Mouse (Mus musculus) megakaryocyte, adult 5-6 weeks (primary cell): ENCODE measurements at regions not wholly inside any gene's neighbourhood (a gene's known extent, or its start where the extent isn't known, plus 50 kb on each side); places are given as distances from the start of the nearest gene placed in this dataset.

Source experiments
- ATAC-seq: 2 replicates; pipeline ENCODE4 v1.8.0; 2016; ENCODE audit warnings: mild to moderate bottlenecking, inconsistent platforms; ENCODE audit not compliant: poor library complexity, severe bottlenecking

DNA sequence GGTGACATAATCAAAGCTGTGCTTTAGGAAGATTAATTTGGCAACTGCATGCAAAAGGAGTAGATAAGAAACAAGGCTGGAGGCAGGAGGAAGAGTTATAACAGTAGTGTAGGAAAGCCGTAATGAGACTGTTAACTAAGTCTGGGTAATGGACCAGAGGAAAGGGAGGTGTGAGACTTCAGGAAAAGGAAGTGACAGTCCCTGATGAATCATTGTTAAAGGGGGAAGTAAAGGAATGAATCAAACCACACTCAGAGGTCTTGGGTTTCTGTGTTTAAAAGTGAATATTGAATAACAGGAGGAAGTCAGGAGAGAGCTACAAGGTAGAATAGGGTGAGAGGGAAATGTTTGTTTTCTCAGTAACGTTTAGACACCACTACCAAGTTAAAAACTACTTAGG lies 1175.9 kb downstream of the Diaph3 start:
- ATAC-seq = peak; percentile 74

DNA sequence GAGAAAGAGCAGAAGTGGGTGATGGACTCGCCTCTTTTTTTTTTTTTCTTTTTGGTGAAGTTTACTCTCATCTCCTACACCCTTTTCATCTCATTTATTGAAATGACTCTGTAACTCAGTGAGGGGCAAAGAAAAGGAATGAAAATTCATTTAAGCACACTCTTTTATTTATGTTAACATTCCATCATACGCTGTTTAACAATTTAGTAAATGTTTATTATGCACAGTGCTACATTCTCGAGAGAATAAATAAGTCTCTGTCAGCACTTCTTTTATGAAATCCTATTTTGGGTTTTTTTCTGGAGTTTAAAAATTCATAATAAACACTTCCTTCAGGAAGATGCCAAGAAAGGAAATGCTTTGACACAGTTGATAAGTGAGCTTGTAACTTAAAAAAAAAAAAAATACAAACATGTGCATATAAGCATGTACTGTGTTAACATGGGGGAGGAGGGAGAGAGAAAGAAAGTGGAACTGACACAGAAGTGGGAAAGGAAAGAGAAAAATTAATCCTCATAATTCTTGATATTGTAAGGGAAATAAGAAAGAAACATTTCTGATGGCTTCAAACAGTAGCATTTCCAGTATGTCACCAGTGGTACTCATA lies 1195.2 kb downstream of the Diaph3 start:
- no peak for ATAC-seq

DNA sequence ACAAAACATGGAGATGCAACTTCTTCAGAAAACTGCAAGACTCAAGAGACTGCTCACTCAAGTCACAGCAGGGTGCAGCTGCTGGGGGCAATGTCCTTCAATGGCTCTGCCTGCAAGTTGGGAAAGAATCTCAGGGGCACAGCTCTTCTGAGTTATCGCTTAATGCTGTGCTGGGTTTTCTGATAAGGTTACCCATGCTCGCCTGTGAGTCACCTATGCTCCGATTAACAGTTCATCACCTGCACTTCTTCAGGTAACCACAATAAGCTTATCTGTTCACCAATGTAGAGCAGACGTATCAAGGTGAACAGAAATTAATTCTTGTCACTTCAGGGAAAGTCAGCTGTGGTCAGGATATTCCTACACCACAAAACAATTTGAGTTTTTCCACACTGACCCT lies 1198.2 kb downstream of the Diaph3 start:
- no peak for ATAC-seq

DNA sequence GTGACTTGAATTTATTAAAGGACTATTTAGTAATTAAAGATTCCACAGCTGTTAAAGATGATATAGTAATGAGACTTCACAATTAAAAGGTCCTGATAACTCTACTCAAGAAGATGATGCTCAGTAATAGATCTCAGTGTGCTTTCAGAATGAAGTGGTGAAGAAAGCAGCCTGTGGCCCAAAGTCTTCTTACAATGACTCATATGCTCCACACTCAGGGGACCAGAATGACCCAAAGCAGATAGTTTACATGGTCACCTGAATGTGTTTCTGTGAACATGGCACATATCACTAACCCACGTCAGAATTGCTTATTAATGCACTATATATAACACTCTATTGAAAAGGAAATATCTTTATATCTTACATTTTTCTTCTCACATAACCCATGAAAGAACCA lies 1200.5 kb downstream of the Diaph3 start:
- ATAC-seq = no peak

DNA sequence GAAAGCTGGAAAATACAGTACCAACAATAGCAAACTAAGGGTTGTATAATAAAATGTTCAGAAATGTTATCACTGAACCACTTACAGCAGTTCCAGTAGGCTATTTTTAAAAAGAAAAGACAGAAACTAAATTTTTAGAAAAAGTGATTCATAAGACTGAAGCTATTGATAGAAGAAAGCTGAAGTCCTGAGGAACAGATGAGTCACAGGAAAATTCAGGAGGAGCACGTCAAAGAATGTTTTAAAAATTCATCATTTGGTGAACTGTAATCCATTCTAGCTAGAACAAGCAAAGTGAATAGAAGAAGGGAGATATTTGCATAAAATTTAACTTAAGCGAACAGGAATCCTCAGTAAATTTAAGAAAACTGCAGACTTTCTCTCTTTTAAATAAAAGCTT lies 1205.9 kb downstream of the Diaph3 start:
- no peak for ATAC-seq

DNA sequence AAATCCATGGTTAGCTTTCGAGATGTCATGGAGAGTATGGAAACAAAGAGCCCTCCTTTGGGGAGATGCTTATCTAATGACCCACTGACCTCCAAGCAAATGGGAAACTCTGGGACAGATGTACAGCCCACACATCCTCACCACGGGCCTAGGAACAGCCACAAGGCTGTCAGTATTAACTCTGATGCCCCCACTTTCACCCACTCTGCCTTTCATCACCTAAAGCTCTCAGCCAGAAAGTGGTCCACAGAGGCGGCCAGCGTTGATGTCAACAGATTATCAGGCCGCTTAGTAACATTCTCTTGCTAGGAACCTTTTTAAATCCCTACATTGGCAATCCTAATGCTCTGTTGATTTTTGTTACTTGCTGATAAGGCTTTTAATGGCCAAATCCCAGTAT lies 1210.6 kb downstream of the Diaph3 start:
- no peak for ATAC-seq

DNA sequence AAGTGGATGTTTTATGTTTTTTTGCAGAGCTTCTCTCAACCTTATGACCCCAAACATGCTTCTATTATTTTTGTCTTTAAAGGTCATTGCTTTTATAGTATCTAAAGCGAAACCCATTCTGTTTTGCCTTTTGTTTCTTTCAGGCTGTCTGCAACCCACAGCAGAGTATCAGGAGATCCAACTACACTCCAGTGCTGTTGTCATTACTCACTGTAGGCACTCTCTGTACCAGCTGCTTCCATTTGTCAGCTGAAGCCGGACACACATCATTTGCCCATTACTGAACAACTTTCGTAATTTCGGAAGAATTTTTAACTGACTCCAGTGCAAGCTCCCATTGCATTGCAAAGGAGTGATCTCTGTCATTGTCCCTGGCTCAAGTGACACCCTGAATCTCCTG lies 1222.1 kb downstream of the Diaph3 start:
- no peak for ATAC-seq

DNA sequence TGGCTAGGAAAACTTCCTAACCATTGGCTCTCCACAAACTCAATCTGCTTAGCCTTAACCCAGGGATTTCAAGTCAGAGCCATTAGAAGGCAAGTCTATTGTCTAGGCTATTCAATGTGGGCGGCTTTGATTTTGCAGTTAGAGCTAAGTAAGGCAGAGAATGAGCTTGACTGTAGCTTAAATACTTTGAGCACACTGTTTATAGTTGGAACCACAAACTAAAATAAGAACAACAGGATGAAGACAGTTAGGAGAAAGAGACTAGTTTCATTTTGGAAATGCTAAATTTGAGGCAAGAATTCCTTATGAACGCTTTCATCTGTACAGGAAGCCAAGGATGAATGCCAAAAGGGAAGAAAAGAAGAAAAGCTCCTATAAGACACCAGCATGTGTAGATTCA lies 1225.3 kb downstream of the Diaph3 start:
- no peak for ATAC-seq

DNA sequence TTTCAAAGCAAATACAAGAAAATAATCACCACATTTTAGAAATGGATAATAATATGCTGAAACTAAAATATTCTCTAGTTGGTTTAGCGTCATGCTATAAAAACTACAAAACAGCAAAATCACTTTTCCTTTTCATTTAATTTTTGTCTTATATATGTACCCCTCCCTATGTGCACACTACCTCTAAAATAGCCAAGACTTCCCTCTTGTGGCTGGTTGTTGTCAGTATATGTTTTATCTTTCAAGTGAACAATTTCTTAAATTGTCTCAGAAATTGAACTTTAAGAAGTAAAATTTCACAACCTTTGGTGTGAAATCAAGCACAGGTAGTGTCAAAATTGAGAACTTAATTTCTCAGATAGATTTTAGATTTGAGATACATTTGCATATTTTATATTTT lies 1243.1 kb downstream of the Diaph3 start:
- ATAC-seq = no peak

DNA sequence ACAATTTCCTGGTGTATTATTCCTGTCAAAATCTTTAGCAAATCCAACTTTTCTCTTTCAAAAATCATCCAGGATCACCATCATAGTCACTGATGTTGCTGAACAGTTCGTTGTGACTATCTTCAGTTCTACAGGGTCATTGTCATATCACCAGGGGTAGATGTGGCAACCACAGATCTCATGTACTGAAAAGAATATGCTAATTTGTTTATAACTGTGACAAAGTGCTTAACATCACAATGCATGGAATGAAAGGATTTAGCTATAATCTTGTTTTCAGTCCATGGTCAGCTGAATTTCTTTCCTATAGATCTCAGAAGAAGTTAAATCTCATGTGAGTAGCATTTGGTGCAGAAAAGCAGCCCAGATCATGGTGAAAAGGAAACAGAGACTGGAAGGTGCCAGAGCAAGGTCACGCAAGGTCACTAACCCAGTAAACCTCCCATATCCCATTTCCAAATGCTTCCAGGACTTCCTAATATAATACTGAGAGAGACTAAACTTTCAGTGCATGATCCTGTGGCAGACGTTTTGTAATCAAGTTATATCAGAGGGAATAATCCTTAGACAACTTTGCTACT lies 1279.6 kb downstream of the Diaph3 start:
- ATAC-seq = no peak

DNA sequence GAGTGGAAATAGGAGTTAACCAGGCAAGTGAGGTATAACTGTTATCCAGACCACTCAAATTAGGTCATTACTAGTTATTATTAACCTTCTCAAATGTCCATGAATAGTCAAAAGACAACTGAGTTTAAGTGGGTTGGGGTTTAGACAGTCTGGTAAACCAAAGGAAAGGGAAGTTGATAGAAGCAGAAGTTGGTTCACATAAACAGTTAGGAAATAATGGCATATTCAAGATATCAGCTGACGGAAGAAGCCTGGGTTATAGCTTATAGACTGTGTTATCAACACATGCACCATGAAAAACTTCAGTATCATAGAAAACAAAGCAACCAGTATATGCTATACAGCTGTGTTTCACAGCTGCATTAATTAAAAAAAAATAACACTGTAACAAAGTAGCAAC lies 1291.5 kb downstream of the Diaph3 start:
- ATAC-seq = peak; percentile 43; the same call in 1 of the 2 replicates

DNA sequence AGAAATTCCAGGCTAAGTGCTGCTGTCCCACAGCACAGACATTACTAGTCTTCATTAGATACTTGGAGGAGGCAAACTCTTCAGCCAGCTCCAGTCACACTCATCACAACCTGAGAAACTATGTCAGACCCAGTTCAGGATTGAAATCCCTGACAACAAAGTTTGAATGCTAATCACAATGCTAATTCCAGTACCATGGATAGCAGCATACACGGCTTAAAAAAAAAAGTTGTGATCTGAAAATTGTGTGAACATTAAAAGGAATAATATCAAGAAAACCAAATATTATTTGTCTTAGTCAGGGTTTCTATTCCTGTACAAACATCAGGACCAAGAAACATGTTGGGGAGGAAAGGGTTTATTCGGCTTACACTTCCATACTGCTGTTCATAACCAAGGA lies 1305.5 kb downstream of the Diaph3 start:
- ATAC-seq = no peak

DNA sequence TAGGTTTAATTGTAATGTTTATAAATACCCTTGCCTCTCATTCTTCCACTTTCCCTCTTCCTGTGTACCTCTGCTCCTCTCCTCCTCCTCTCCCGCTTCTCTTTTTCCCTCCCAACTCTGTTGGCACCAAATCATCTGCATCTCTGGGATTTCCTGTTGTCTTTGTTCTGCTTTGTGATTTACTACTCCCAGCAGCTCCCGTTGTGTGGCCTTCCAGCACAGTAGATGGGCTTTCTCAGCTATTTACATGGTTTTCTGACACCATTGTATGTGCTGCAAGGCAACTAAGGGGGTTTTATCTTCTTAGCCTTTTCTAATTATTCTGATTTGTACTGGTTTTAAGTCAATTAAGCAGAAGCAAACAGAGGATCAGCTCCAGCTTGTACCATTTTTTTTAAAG lies 1326.1 kb downstream of the Diaph3 start:
- ATAC-seq = no peak

DNA sequence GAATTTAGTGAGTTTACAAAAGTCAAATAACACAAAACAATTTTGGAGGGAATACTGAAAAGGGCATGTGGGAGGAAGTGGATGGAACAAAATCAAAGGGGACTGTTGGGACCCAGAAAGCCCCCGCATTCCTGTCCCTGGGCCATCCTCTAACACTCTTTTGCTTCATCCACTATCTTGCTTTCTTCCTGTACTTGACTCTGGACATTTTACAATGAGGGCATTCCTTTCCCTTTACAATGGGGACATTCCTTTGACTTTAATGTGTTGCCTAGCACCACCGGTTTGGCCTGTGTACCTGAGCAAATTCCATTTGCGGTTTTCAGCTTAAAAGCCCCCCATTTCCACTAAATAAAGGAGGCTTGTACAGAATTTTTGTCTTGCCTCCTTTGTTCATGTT lies 1341.0 kb downstream of the Pcdh17 start:
- no peak for ATAC-seq

DNA sequence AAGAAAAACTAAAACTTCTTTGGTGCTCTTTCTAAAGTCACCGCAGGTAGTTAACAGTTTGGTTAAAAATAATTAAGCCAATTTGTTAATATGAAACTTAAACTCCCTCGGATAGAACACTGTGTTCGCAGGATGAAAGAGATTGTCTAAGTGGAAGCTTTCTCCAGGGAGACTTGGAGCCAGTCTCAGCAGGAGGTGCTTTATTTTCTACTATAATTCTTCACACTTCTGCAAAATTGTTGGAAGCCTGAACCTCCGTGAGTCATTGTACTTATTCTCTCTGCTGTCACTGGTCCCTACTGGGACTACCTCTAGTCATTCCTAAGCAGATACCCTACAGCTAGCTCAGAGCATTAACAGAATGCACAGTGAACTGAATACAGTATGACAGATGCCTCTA lies 1327.3 kb downstream of the Pcdh17 start:
- ATAC-seq = no peak

DNA sequence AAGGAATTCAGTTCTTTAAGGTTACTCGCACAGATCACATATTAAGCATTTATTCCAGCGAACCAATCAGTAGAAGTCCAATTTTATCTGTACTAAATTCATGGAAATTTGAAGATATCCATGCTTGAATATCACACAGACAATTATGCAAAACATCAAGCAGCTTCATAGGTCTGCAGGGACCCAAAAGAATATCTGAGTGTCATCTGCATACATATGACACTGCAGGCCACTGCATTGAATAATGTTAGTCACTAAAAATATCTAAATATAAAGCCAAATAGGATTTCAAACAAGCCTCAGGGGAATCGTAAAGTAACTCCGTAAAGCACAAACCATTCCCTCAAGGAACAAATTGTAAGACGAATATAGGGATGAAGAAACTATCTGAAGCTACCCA lies 1324.9 kb downstream of the Pcdh17 start:
- no peak for ATAC-seq

DNA sequence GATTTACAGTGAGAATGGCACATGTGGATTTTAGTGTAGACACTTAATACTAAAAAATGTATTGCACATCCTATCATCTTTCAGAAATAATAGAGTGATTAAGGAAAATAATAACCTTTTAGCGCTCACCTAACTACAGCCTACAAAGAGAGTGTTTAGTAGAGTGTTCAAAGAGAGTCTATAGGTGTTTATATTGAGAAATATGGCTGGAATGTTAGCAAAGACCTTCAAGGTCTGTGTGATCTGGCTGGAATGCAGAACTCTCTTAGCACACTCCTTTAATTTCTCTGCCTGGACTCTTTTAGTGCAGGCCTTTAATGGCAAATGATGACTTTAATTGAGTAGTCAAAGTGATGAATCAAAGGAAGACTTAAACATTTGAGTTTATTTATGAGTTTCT lies 1314.0 kb downstream of the Pcdh17 start:
- ATAC-seq = no peak

DNA sequence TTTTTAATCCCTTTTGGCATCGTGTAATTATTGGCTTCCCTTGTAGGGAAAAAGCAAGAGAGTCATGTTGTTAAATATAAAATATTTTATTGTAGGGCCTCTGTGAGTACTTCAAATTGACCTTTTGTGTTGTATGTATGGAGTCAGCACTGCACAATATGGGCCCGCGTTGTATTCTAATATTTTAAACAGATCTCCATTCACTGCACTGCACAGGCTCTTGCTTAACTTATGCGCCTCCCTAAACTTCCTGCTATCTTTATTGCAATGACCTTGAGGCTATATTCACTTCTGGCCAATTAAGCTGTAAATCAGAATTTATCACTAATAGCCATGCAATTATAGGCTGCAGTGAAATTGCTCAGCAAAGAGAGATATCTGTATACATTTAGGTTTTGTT lies 1295.2 kb downstream of the Pcdh17 start:
- no peak for ATAC-seq
